18 mouse cellular contexts compared by ENCODE assay signal in the genomic region with DNA sequence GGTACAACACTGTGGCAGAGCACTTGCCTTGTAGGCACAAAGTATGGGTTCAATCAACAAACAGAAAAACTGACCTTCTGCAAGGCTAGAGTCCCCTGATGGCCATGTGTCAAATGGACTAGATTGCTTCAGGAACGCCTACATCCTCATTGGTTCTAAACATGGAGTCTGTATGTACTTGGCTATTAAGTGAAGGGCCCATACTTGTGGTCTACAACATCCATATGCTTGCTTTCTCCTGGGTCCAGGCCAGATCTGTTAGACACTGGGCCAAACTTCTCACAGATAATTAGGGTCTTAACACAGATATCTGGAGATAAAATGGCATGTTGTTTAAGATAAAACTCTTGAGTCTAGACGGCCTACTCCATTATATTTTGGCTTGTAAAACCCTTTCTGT.
DNase-seq lines count a peak whose midpoint lies in the region; ATAC-seq and TF ChIP-seq lines count a peak whose summit lies in the region.
"Had no signal": no experiment of that assay in that cellular context is flagged by ENCODE, and none has a peak within 500 bp of the region (broad histone marks: within the 10 kb centered on the region; RNA-seq: fewer than 3 reads in every experiment).

No protein-coding gene starts in this region.

- peak; percentile 34 for DNase-seq in forebrain, embryonic 14.5 days (ENCODE audit: low spot score)
- DNase-seq in forebrain, embryonic 11.5 days (ENCODE audit: low spot score), result no peak
- no peak for DNase-seq in liver, embryonic 14.5 days (ENCODE audit: low read depth in 3 of 3, low spot score in 3 of 3)
- no peak for DNase-seq in liver, embryonic 11.5 days (ENCODE audit: low spot score)
- peak; percentile 79 for DNase-seq in lung, postnatal 0 days (ENCODE audit: low spot score)
- DNase-seq in lung, postnatal 10 days, result no peak
- DNase-seq: adrenal gland, postnatal 10 days; B cell, adult 2 months; cerebellum, adult 18-20 months; cerebellum, adult 9-11 months; cerebellum, postnatal 36 days; gastrocnemius, postnatal 10 days had no signal

- H3K4me1 ChIP-seq in forebrain, embryonic 14.5 days (ENCODE audit: control insufficient read depth, insufficient read depth, low read length), result no peaks in the 10 kb centered on the region; the same call in 1 of the 2 replicates
- H3K4me1 ChIP-seq in forebrain, embryonic 11.5 days (replicated peaks; ENCODE audit: control insufficient read depth, insufficient read depth, low read length), result no peaks in the 10 kb centered on the region
- peaks cover 40 to 41% of the 10 kb centered on the region in 2 experiments for H3K4me1 ChIP-seq in liver, embryonic 14.5 days (replicated peaks; ENCODE audit: control insufficient read depth in 2 of 2, insufficient read depth in 2 of 2, low read length in 1 of 2)
- peaks cover 17% of the 10 kb centered on the region for H3K4me1 ChIP-seq in liver, embryonic 11.5 days (replicated peaks; ENCODE audit: control insufficient read depth, insufficient read depth, low read length)
- no peaks in the 10 kb centered on the region; the same call in 1 of the 2 replicates for H3K4me1 ChIP-seq in lung, postnatal 0 days (ENCODE audit: insufficient read depth, low read depth, low read length)

- no peaks in the 10 kb centered on the region for H3K36me3 ChIP-seq in forebrain, embryonic 14.5 days (ENCODE audit: control insufficient read depth, insufficient read depth, low read length)
- H3K36me3 ChIP-seq in forebrain, embryonic 11.5 days (ENCODE audit: control insufficient read depth, insufficient read depth, low read length), result no peaks in the 10 kb centered on the region; the same call in 1 of the 2 replicates
- H3K36me3 ChIP-seq in liver, embryonic 14.5 days (replicated peaks; ENCODE audit: control insufficient read depth, insufficient read depth, low read depth), result peaks cover 14% of the 10 kb centered on the region
- H3K36me3 ChIP-seq in liver, embryonic 11.5 days (ENCODE audit: control insufficient read depth, insufficient read depth, low read length), result 0 out of 2 replicates have a peak, but pooled peaks cover under 1% of the 10 kb centered on the region
- no peaks in the 10 kb centered on the region for H3K36me3 ChIP-seq in lung, postnatal 0 days (ENCODE audit: insufficient read depth, low read length)

- H3K27ac ChIP-seq in forebrain, embryonic 14.5 days (ENCODE audit: low read depth, low read length), result no peak overlapping the region
- no peak overlapping the region for H3K27ac ChIP-seq in forebrain, embryonic 11.5 days (ENCODE audit: low read depth, low read length)
- no peak overlapping the region; the same call in 1 of the 2 replicates for H3K27ac ChIP-seq in liver, embryonic 14.5 days
- no peak overlapping the region for H3K27ac ChIP-seq in liver, embryonic 11.5 days (ENCODE audit: low read depth, low read length)
- no peak overlapping the region for H3K27ac ChIP-seq in lung, postnatal 0 days (ENCODE audit: low read length)
- H3K27ac ChIP-seq: embryonic facial prominence, embryonic 13.5 days; forebrain, embryonic 13.5 days; heart, embryonic 13.5 days; hindbrain, embryonic 15.5 days had no signal

- no peak overlapping the region for H3K4me3 ChIP-seq in forebrain, embryonic 14.5 days (ENCODE audit: low read depth, low read length)
- no peak overlapping the region for H3K4me3 ChIP-seq in forebrain, embryonic 11.5 days (ENCODE audit: low read depth, low read length)
- no peak overlapping the region for H3K4me3 ChIP-seq in liver, embryonic 14.5 days (ENCODE audit: insufficient read depth in 1 of 2, low read depth in 2 of 2, low read length in 2 of 2)
- H3K4me3 ChIP-seq in liver, embryonic 11.5 days (ENCODE audit: low read depth, low read length), result no peak overlapping the region
- H3K4me3 ChIP-seq in lung, postnatal 0 days (ENCODE audit: low read depth, low read length), result no peak overlapping the region
- H3K4me3 ChIP-seq: embryonic facial prominence, embryonic 13.5 days; forebrain, embryonic 13.5 days; heart, embryonic 13.5 days; hindbrain, embryonic 15.5 days had no signal

- H3K27me3 ChIP-seq in forebrain, embryonic 14.5 days (replicated peaks; ENCODE audit: control insufficient read depth, insufficient read depth, low read length), result no peaks in the 10 kb centered on the region
- H3K27me3 ChIP-seq in forebrain, embryonic 11.5 days (ENCODE audit: control insufficient read depth, insufficient read depth, low read length), result no peaks in the 10 kb centered on the region
- H3K27me3 ChIP-seq in liver, embryonic 14.5 days (ENCODE audit: control insufficient read depth, insufficient read depth, low read length), result no peaks in the 10 kb centered on the region
- no peaks in the 10 kb centered on the region for H3K27me3 ChIP-seq in liver, embryonic 11.5 days (replicated peaks; ENCODE audit: control insufficient read depth, insufficient read depth, low read length)
- no peaks in the 10 kb centered on the region for H3K27me3 ChIP-seq in lung, postnatal 0 days (replicated peaks; ENCODE audit: insufficient read depth, low read length)
- H3K27me3 ChIP-seq: embryonic facial prominence, embryonic 13.5 days; forebrain, embryonic 13.5 days; heart, embryonic 13.5 days; hindbrain, embryonic 15.5 days had no signal

- WGBS in forebrain, embryonic 14.5 days, result 79% methylated on average over 2 of the region's 2 CpGs
- 91% methylated on average over 2 of the region's 2 CpGs for WGBS in forebrain, embryonic 11.5 days
- WGBS in liver, embryonic 14.5 days (ENCODE audit: insufficient replicate concordance), result 57% methylated on average over 2 of the region's 2 CpGs
- WGBS in liver, embryonic 11.5 days, result 76% methylated on average over 2 of the region's 2 CpGs
- WGBS in lung, postnatal 0 days, result 56% methylated on average over 2 of the region's 2 CpGs

- H3K9ac ChIP-seq in forebrain, embryonic 14.5 days (ENCODE audit: low read length), result no peak overlapping the region
- H3K9ac ChIP-seq in forebrain, embryonic 11.5 days (ENCODE audit: low read length), result no peak overlapping the region
- 0 out of 2 replicates have a peak overlapping the region, but pooled peaks have one; percentile 9 for H3K9ac ChIP-seq in liver, embryonic 14.5 days (replicated peaks)
- no peak overlapping the region for H3K9ac ChIP-seq in liver, embryonic 11.5 days (ENCODE audit: low read depth, low read length)
- H3K9ac ChIP-seq in lung, postnatal 0 days (replicated peaks; ENCODE audit: low read depth), result no peak overlapping the region
- H3K9ac ChIP-seq: embryonic facial prominence, embryonic 13.5 days; forebrain, embryonic 13.5 days; heart, embryonic 13.5 days; hindbrain, embryonic 15.5 days had no signal

- TF ChIP-seq CTCF in liver, embryonic 14.5 days (IDR thresholded peaks at IDR 0.05; ENCODE audit: low read depth), result no peak
- no peak for TF ChIP-seq CTCF in lung, postnatal 0 days (IDR thresholded peaks at IDR 0.05)

- TF ChIP-seq EP300 in liver, embryonic 14.5 days (IDR thresholded peaks at IDR 0.05; ENCODE audit: low read depth), result no peak
- no peak; the same call in 1 of the 2 replicates for TF ChIP-seq EP300 in lung, postnatal 0 days (IDR thresholded peaks at IDR 0.05)

- H3K4me2 ChIP-seq in forebrain, embryonic 14.5 days (ENCODE audit: low read length), result no peak overlapping the region
- H3K4me2 ChIP-seq in forebrain, embryonic 11.5 days (ENCODE audit: low read depth, low read length, severe bottlenecking), result no peak overlapping the region
- no peak overlapping the region for H3K4me2 ChIP-seq in liver, embryonic 14.5 days (ENCODE audit: low read depth)
- no peak overlapping the region for H3K4me2 ChIP-seq in liver, embryonic 11.5 days
- H3K4me2 ChIP-seq in lung, postnatal 0 days (replicated peaks; ENCODE audit: low read depth, low read length), result no peak overlapping the region
- H3K4me2 ChIP-seq: embryonic facial prominence, embryonic 13.5 days; forebrain, embryonic 13.5 days; heart, embryonic 13.5 days; hindbrain, embryonic 15.5 days had no signal

- ATAC-seq in forebrain, embryonic 14.5 days, result no peak
- no peak for ATAC-seq in forebrain, embryonic 11.5 days (replicated peaks; ENCODE audit: low FRiP score)
- no peak for ATAC-seq in liver, embryonic 14.5 days (ENCODE audit: insufficient read depth)
- ATAC-seq in liver, embryonic 11.5 days (replicated peaks; ENCODE audit: low FRiP score), result no peak
- peak; percentile 78 for ATAC-seq in lung, postnatal 0 days
- ATAC-seq in cerebellum, adult (ENCODE audit: insufficient number of reproducible peaks, low FRiP score, low TSS enrichment), result no peak
- ATAC-seq: CD4-positive, CD25-positive, alpha-beta regulatory T cell, adult 4 months; forebrain, embryonic 13.5 days had no signal

- H3K9me3 ChIP-seq in forebrain, embryonic 14.5 days (replicated peaks; ENCODE audit: control insufficient read depth, low read length), result no peaks in the 10 kb centered on the region
- no peaks in the 10 kb centered on the region for H3K9me3 ChIP-seq in forebrain, embryonic 11.5 days (ENCODE audit: control insufficient read depth, low read length)
- no peaks in the 10 kb centered on the region for H3K9me3 ChIP-seq in liver, embryonic 14.5 days (ENCODE audit: control insufficient read depth, low read length)
- no peaks in the 10 kb centered on the region; the same call in 1 of the 2 replicates for H3K9me3 ChIP-seq in liver, embryonic 11.5 days (ENCODE audit: control insufficient read depth, low read length)
- peaks cover 4% of the 10 kb centered on the region; the same call in 1 of the 2 replicates for H3K9me3 ChIP-seq in lung, postnatal 0 days (ENCODE audit: low read length)

Comparison
In these comparisons a context has a peak if more than half of its experiments do, and no peak if none do; other contexts are left out.
1. DNase-seq: peak in forebrain, embryonic 14.5 days (single experiment) and lung, postnatal 0 days (single experiment); none in forebrain, embryonic 11.5 days (single experiment), liver, embryonic 14.5 days (0 of 3), liver, embryonic 11.5 days (single experiment) and lung, postnatal 10 days (single experiment).